Mouse (Mus musculus): ENCODE measurements at regions not wholly inside any gene's neighbourhood (a gene's known extent, or its start where the extent isn't known, plus 50 kb on each side); places are given as distances from the start of the nearest gene placed in this dataset.

- H3K4me3 ChIP-seq (replicated peaks) = no peak overlapping the region
- no peaks in the 10 kb centered on the region for H3K27me3 ChIP-seq (ENCODE audit: control insufficient read depth)
- TF ChIP-seq GATA1 (IDR thresholded peaks at IDR 0.05; ENCODE audit: low read length) (no peak), TAL1 (IDR thresholded peaks at IDR 0.05; ENCODE audit: low read length) (no peak)
- no peaks in the 10 kb centered on the region for H3K36me3 ChIP-seq (ENCODE audit: control insufficient read depth)
- H3K4me1 ChIP-seq (ENCODE audit: control insufficient read depth) = peaks cover 22% of the 10 kb centered on the region
- H3K9me3 ChIP-seq (ENCODE audit: control insufficient read depth, low read length) = no peaks in the 10 kb centered on the region
These were observed 135.7 kb upstream of the Krr1 start for GRCm38 (mm10) chr10:111836802-111837201.

- H3K4me3 ChIP-seq (replicated peaks) = no peak overlapping the region
- H3K4me1 ChIP-seq (ENCODE audit: control insufficient read depth) = peaks cover 2% of the 10 kb centered on the region; the same call in 1 of the 2 replicates
- H3K27me3 ChIP-seq (ENCODE audit: control insufficient read depth) = no peaks in the 10 kb centered on the region
- H3K9me3 ChIP-seq (ENCODE audit: control insufficient read depth, low read length) = no peaks in the 10 kb centered on the region
- H3K36me3 ChIP-seq (ENCODE audit: control insufficient read depth) = no peaks in the 10 kb centered on the region
- TF ChIP-seq TAL1 (IDR thresholded peaks at IDR 0.05; ENCODE audit: low read length) = no peak
- no peak for TF ChIP-seq GATA1 (IDR thresholded peaks at IDR 0.05; ENCODE audit: low read length)
These were observed 130.1 kb upstream of the Krr1 start for GRCm38 (mm10) chr10:111842321-111842775.

- H3K4me3 ChIP-seq (replicated peaks) = no peak overlapping the region
- H3K9me3 ChIP-seq (ENCODE audit: control insufficient read depth, low read length) = no peaks in the 10 kb centered on the region
- no peaks in the 10 kb centered on the region for H3K27me3 ChIP-seq (ENCODE audit: control insufficient read depth)
- no peak for TF ChIP-seq TAL1 (IDR thresholded peaks at IDR 0.05; ENCODE audit: low read length)
- TF ChIP-seq GATA1 (IDR thresholded peaks at IDR 0.05; ENCODE audit: low read length) = no peak
- H3K4me1 ChIP-seq (ENCODE audit: control insufficient read depth) = peaks cover 2% of the 10 kb centered on the region; the same call in 1 of the 2 replicates
- no peaks in the 10 kb centered on the region for H3K36me3 ChIP-seq (ENCODE audit: control insufficient read depth)
These were observed 129.6 kb upstream of the Krr1 start for GRCm38 (mm10) chr10:111842896-111843295.

- Histone ChIP-seq H3K36me3 (ENCODE audit: control insufficient read depth) (no peaks in the 10 kb centered on the region), H3K4me3 (replicated peaks) (no peak overlapping the region), H3K27me3 (ENCODE audit: control insufficient read depth) (no peaks in the 10 kb centered on the region), H3K4me1 (ENCODE audit: control insufficient read depth) (peaks cover 2% of the 10 kb centered on the region; the same call in 1 of the 2 replicates), H3K9me3 (ENCODE audit: control insufficient read depth, low read length) (no peaks in the 10 kb centered on the region)
- TF ChIP-seq TAL1 (IDR thresholded peaks at IDR 0.05; ENCODE audit: low read length) (no peak), GATA1 (IDR thresholded peaks at IDR 0.05; ENCODE audit: low read length) (no peak)
These were observed 129.2 kb upstream of the Krr1 start for GRCm38 (mm10) chr10:111843301-111843700.

GRCm38 (mm10) chr10:111844144-111844543, 128.3 kb upstream of the Krr1 start:
- Histone ChIP-seq H3K9me3 (ENCODE audit: control insufficient read depth, low read length) (no peaks in the 10 kb centered on the region), H3K36me3 (ENCODE audit: control insufficient read depth) (no peaks in the 10 kb centered on the region), H3K4me3 (replicated peaks) (no peak overlapping the region), H3K27me3 (ENCODE audit: control insufficient read depth) (no peaks in the 10 kb centered on the region), H3K4me1 (ENCODE audit: control insufficient read depth) (peaks cover 2% of the 10 kb centered on the region; the same call in 1 of the 2 replicates)
- TF ChIP-seq GATA1 (IDR thresholded peaks at IDR 0.05; ENCODE audit: low read length) = no peak

- no peaks in the 10 kb centered on the region for H3K9me3 ChIP-seq (ENCODE audit: control insufficient read depth, low read length)
- no peaks in the 10 kb centered on the region for H3K36me3 ChIP-seq (ENCODE audit: control insufficient read depth)
- H3K4me3 ChIP-seq (replicated peaks) = no peak overlapping the region
- no peak for TF ChIP-seq TAL1 (IDR thresholded peaks at IDR 0.05; ENCODE audit: low read length)
- TF ChIP-seq GATA1 (IDR thresholded peaks at IDR 0.05; ENCODE audit: low read length) = no peak
- no peaks in the 10 kb centered on the region for H3K27me3 ChIP-seq (ENCODE audit: control insufficient read depth)
- H3K4me1 ChIP-seq (ENCODE audit: control insufficient read depth) = peaks cover 2% of the 10 kb centered on the region; the same call in 1 of the 2 replicates
These were observed 126.5 kb upstream of the Krr1 start for GRCm38 (mm10) chr10:111845946-111846345.

GRCm38 (mm10) chr10:111854254-111854653, 118.2 kb upstream of the Krr1 start:
- H3K9me3 ChIP-seq (ENCODE audit: control insufficient read depth, low read length) = no peaks in the 10 kb centered on the region
- H3K36me3 ChIP-seq (ENCODE audit: control insufficient read depth) = no peaks in the 10 kb centered on the region
- H3K4me3 ChIP-seq (replicated peaks) = no peak overlapping the region
- no peaks in the 10 kb centered on the region for H3K27me3 ChIP-seq (ENCODE audit: control insufficient read depth)
- no peak for TF ChIP-seq GATA1 (IDR thresholded peaks at IDR 0.05; ENCODE audit: low read length)
- no peak for TF ChIP-seq TAL1 (IDR thresholded peaks at IDR 0.05; ENCODE audit: low read length)
- no peaks in the 10 kb centered on the region for H3K4me1 ChIP-seq (ENCODE audit: control insufficient read depth)

GRCm38 (mm10) chr10:111855496-111855895, 117.0 kb upstream of the Krr1 start:
- H3K9me3 ChIP-seq (ENCODE audit: control insufficient read depth, low read length) = no peaks in the 10 kb centered on the region
- H3K36me3 ChIP-seq (ENCODE audit: control insufficient read depth) = no peaks in the 10 kb centered on the region
- no peak for TF ChIP-seq GATA1 (IDR thresholded peaks at IDR 0.05; ENCODE audit: low read length)
- no peak for TF ChIP-seq TAL1 (IDR thresholded peaks at IDR 0.05; ENCODE audit: low read length)
- H3K4me3 ChIP-seq (replicated peaks) = no peak overlapping the region
- no peaks in the 10 kb centered on the region for H3K27me3 ChIP-seq (ENCODE audit: control insufficient read depth)
- H3K4me1 ChIP-seq (ENCODE audit: control insufficient read depth) = no peaks in the 10 kb centered on the region

GRCm38 (mm10) chr10:111858403-111858802, 114.1 kb upstream of the Krr1 start:
- Histone ChIP-seq H3K4me1 (ENCODE audit: control insufficient read depth) (no peaks in the 10 kb centered on the region), H3K36me3 (ENCODE audit: control insufficient read depth) (no peaks in the 10 kb centered on the region), H3K27me3 (ENCODE audit: control insufficient read depth) (no peaks in the 10 kb centered on the region), H3K4me3 (replicated peaks) (no peak overlapping the region), H3K9me3 (ENCODE audit: control insufficient read depth, low read length) (no peaks in the 10 kb centered on the region)
- no peak for TF ChIP-seq TAL1 (IDR thresholded peaks at IDR 0.05; ENCODE audit: low read length)
- TF ChIP-seq GATA1 (IDR thresholded peaks at IDR 0.05; ENCODE audit: low read length) = no peak

GRCm38 (mm10) chr10:111865286-111865830, 107.1 kb upstream of the Krr1 start:
- no peak for TF ChIP-seq GATA1 (IDR thresholded peaks at IDR 0.05; ENCODE audit: low read length)
- TF ChIP-seq TAL1 (IDR thresholded peaks at IDR 0.05; ENCODE audit: low read length) = no peak
- Histone ChIP-seq H3K4me3 (replicated peaks) (no peak overlapping the region), H3K9me3 (ENCODE audit: control insufficient read depth, low read length) (no peaks in the 10 kb centered on the region), H3K4me1 (ENCODE audit: control insufficient read depth) (no peaks in the 10 kb centered on the region), H3K36me3 (ENCODE audit: control insufficient read depth) (no peaks in the 10 kb centered on the region), H3K27me3 (ENCODE audit: control insufficient read depth) (no peaks in the 10 kb centered on the region)
